Mouse (Mus musculus) midbrain, embryonic 13.5 days (tissue): ENCODE results near the gene 1110051M20Rik. TPM values are rescaled to one million over a fixed set of nuclear protein-coding genes. Genes with fewer than 3 reads are reported as not detected.
A peak's percentile ranks its signal among the peaks of the same experiment; 100 is the strongest.

ENCODE experiments used
- ATAC-seq: fragments of 200-750 bp; cut with Nextera tagmentation; 2 replicates; pipeline ENCODE4 v1.8.0; 2017; ENCODE audit warnings: mild to moderate bottlenecking, moderate TSS enrichment, moderate library complexity
- H3K27ac ChIP-seq: fragments of 300-500 bp; sonication (generic); 2 replicates; pipeline ENCODE4 v1.5.1; 2015; ENCODE audit warnings: inconsistent platforms, mild to moderate bottlenecking, moderate library complexity
- H3K27me3 ChIP-seq: fragments of 300-500 bp; sonication (generic); 2 replicates; pipeline ENCODE4 v1.6.1; 2015; ENCODE audit warnings: mild to moderate bottlenecking, inconsistent platforms
- H3K36me3 ChIP-seq: fragments of 300-500 bp; sonication (generic); 2 replicates; pipeline ENCODE4 v1.6.1; 2015; ENCODE audit warnings: mild to moderate bottlenecking, inconsistent platforms
- H3K4me1 ChIP-seq: fragments of 300-500 bp; sonication (generic); replicated peaks from 2 replicates; pipeline ENCODE4 v1.6.1; 2015; ENCODE audit warnings: inconsistent platforms
- H3K4me2 ChIP-seq: fragments of 300-500 bp; sonication (generic); replicated peaks from 2 replicates; pipeline ENCODE4 v1.6.1; 2015; ENCODE audit warnings: moderate library complexity, mild to moderate bottlenecking, inconsistent platforms
- H3K4me3 ChIP-seq: fragments of 300-500 bp; sonication (generic); replicated peaks from 2 replicates; pipeline ENCODE4 v1.5.1; 2015; ENCODE audit warnings: mild to moderate bottlenecking, inconsistent platforms
- H3K9ac ChIP-seq: fragments of 300-500 bp; sonication (generic); replicated peaks from 2 replicates; pipeline ENCODE4 v1.6.1; 2015; ENCODE audit warnings: mild to moderate bottlenecking, inconsistent platforms
- H3K9me3 ChIP-seq: fragments of 300-500 bp; sonication (generic); 2 replicates; pipeline ENCODE4 v1.6.1; 2016; ENCODE audit warnings: mild to moderate bottlenecking, inconsistent platforms
- WGBS: fragments of 180-500 bp; shearing (Covaris S2); methylation state at CpG from one replicate; pipeline ENCODE4 v1.1.7; 2015; 5-methylcytosine and 5-hydroxymethylcytosine counted together
- polyA plus RNA-seq: library from polyadenylated mRNA; unstranded; fragments of >200 nt; fragmentation: Nextera tagmentation; extraction: Ambion mirVana; gene quantifications from 2 replicates; pipeline ENCODE4 v1.2.1, GENCODE M21; 2015

Gene 1110051M20Rik
- polyA plus RNA-seq, 1 experiment from 2014 or later, result 147 TPM

GRCm38 (mm10) chr2:91312578-91313311, 131.8 kb downstream of the 1110051M20Rik start:
- peaks cover 14% of the 10 kb centered on the region; the same call in 1 of the 2 replicates for H3K4me1 ChIP-seq
- ATAC-seq, result peak; percentile 77; the same call in 1 of the 2 replicates
- H3K27ac ChIP-seq, result peak overlapping the region; percentile 62

GRCm38 (mm10) chr2:91309546-91309945, 135.0 kb downstream of the 1110051M20Rik start:
- Histone ChIP-seq H3K27me3 (no peaks in the 10 kb centered on the region), H3K4me3 (no peak overlapping the region), H3K9ac (no peak overlapping the region), H3K27ac (no peak overlapping the region), H3K9me3 (no peaks in the 10 kb centered on the region), H3K36me3 (peaks cover 2% of the 10 kb centered on the region; the same call in 1 of the 2 replicates), H3K4me1 (peaks cover 14% of the 10 kb centered on the region; the same call in 1 of the 2 replicates), H3K4me2 (no peak overlapping the region)
- no peak for ATAC-seq
- 77% methylated on average over 3 of the region's 3 CpGs for WGBS

More at GRCm38 (mm10) chr2:91312578-91313311, 131.8 kb downstream of the 1110051M20Rik start:
- Histone ChIP-seq H3K27me3 (no peaks in the 10 kb centered on the region), H3K4me3 (no peak overlapping the region), H3K9me3 (no peaks in the 10 kb centered on the region), H3K9ac (0 out of 2 replicates have a peak overlapping the region, but pooled peaks have one; percentile 23), H3K4me2 (no peak overlapping the region), H3K36me3 (no peaks in the 10 kb centered on the region)
- WGBS, result 26% methylated on average over 10 of the region's 10 CpGs

GRCm38 (mm10) chr2:91308680-91309079, 135.8 kb downstream of the 1110051M20Rik start:
- Histone ChIP-seq H3K27ac (no peak overlapping the region), H3K4me1 (peaks cover 13% of the 10 kb centered on the region; the same call in 1 of the 2 replicates), H3K4me3 (no peak overlapping the region), H3K27me3 (no peaks in the 10 kb centered on the region), H3K4me2 (no peak overlapping the region), H3K9me3 (no peaks in the 10 kb centered on the region), H3K9ac (no peak overlapping the region), H3K36me3 (peaks cover 9% of the 10 kb centered on the region; the same call in 1 of the 2 replicates)
- 53% methylated on average over 5 of the region's 5 CpGs for WGBS
- ATAC-seq, result no peak

GRCm38 (mm10) chr2:91306589-91306988, 137.9 kb downstream of the 1110051M20Rik start:
- Histone ChIP-seq H3K27me3 (no peaks in the 10 kb centered on the region), H3K27ac (no peak overlapping the region), H3K36me3 (peaks cover 14% of the 10 kb centered on the region; the same call in 1 of the 2 replicates), H3K4me2 (no peak overlapping the region), H3K4me3 (no peak overlapping the region), H3K4me1 (no peaks in the 10 kb centered on the region), H3K9me3 (no peaks in the 10 kb centered on the region), H3K9ac (no peak overlapping the region)
- no peak for ATAC-seq

GRCm38 (mm10) chr2:91305926-91306325, 138.6 kb downstream of the 1110051M20Rik start:
- H3K27ac ChIP-seq, result no peak overlapping the region
- 93% methylated on average over 9 of the region's 9 CpGs for WGBS
- no peak for ATAC-seq
- H3K27me3 ChIP-seq, result no peaks in the 10 kb centered on the region
- H3K36me3 ChIP-seq, result peaks cover 14% of the 10 kb centered on the region; the same call in 1 of the 2 replicates
- H3K4me2 ChIP-seq, result no peak overlapping the region
- no peaks in the 10 kb centered on the region for H3K4me1 ChIP-seq
- H3K4me3 ChIP-seq, result no peak overlapping the region
- H3K9ac ChIP-seq, result no peak overlapping the region
- no peaks in the 10 kb centered on the region for H3K9me3 ChIP-seq

- WGBS, result 87% methylated on average over 3 of the region's 3 CpGs
- no peak overlapping the region for H3K4me2 ChIP-seq
- no peak overlapping the region for H3K27ac ChIP-seq
- no peak overlapping the region for H3K9ac ChIP-seq
- H3K27me3 ChIP-seq, result no peaks in the 10 kb centered on the region
- no peak for ATAC-seq
- H3K4me1 ChIP-seq, result no peaks in the 10 kb centered on the region
- H3K36me3 ChIP-seq, result peaks cover 14% of the 10 kb centered on the region; the same call in 1 of the 2 replicates
- no peak overlapping the region for H3K4me3 ChIP-seq
- no peaks in the 10 kb centered on the region for H3K9me3 ChIP-seq
Measured at GRCm38 (mm10) chr2:91302845-91303244, 141.7 kb downstream of the 1110051M20Rik start.

- no peak overlapping the region for H3K27ac ChIP-seq
- WGBS, result 88% methylated on average over 2 of the region's 2 CpGs
- H3K4me1 ChIP-seq, result no peaks in the 10 kb centered on the region
- H3K9me3 ChIP-seq, result no peaks in the 10 kb centered on the region
- peaks cover 14% of the 10 kb centered on the region; the same call in 1 of the 2 replicates for H3K36me3 ChIP-seq
- no peak overlapping the region for H3K9ac ChIP-seq
- H3K4me3 ChIP-seq, result no peak overlapping the region
- H3K4me2 ChIP-seq, result no peak overlapping the region
- ATAC-seq, result no peak
- no peaks in the 10 kb centered on the region for H3K27me3 ChIP-seq
Measured at GRCm38 (mm10) chr2:91301836-91302235, 142.7 kb downstream of the 1110051M20Rik start.

- WGBS, result 86% methylated on average over 2 of the region's 2 CpGs
- peaks cover 14% of the 10 kb centered on the region; the same call in 1 of the 2 replicates for H3K36me3 ChIP-seq
- H3K9me3 ChIP-seq, result no peaks in the 10 kb centered on the region
- no peaks in the 10 kb centered on the region for H3K27me3 ChIP-seq
- no peak for ATAC-seq
- no peak overlapping the region for H3K27ac ChIP-seq
- no peak overlapping the region for H3K4me2 ChIP-seq
- H3K9ac ChIP-seq, result no peak overlapping the region
- no peak overlapping the region for H3K4me3 ChIP-seq
- H3K4me1 ChIP-seq, result no peaks in the 10 kb centered on the region
Measured at GRCm38 (mm10) chr2:91300784-91301183, 143.7 kb downstream of the 1110051M20Rik start.

GRCm38 (mm10) chr2:91299156-91299555, 145.3 kb downstream of the 1110051M20Rik start:
- no peak for ATAC-seq
- Histone ChIP-seq H3K9me3 (no peaks in the 10 kb centered on the region), H3K4me2 (no peak overlapping the region), H3K27ac (no peak overlapping the region), H3K4me1 (no peaks in the 10 kb centered on the region), H3K27me3 (no peaks in the 10 kb centered on the region), H3K9ac (no peak overlapping the region), H3K4me3 (no peak overlapping the region), H3K36me3 (peaks cover 8% of the 10 kb centered on the region; the same call in 1 of the 2 replicates)
- 65% methylated on average over 3 of the region's 3 CpGs for WGBS

GRCm38 (mm10) chr2:91295895-91296294, 148.6 kb downstream of the 1110051M20Rik start:
- H3K9ac ChIP-seq, result no peak overlapping the region
- H3K4me1 ChIP-seq, result no peaks in the 10 kb centered on the region
- WGBS, result 90% methylated on average over 5 of the region's 5 CpGs
- no peak overlapping the region for H3K27ac ChIP-seq
- H3K36me3 ChIP-seq, result no peaks in the 10 kb centered on the region
- ATAC-seq, result no peak
- no peaks in the 10 kb centered on the region for H3K27me3 ChIP-seq
- no peaks in the 10 kb centered on the region for H3K9me3 ChIP-seq
- H3K4me2 ChIP-seq, result no peak overlapping the region
- no peak overlapping the region for H3K4me3 ChIP-seq

GRCm38 (mm10) chr2:91294226-91294625, 150.3 kb downstream of the 1110051M20Rik start:
- H3K4me3 ChIP-seq, result no peak overlapping the region
- H3K9ac ChIP-seq, result no peak overlapping the region
- H3K4me2 ChIP-seq, result no peak overlapping the region
- H3K27ac ChIP-seq, result no peak overlapping the region
- H3K36me3 ChIP-seq, result no peaks in the 10 kb centered on the region
- ATAC-seq, result no peak
- H3K27me3 ChIP-seq, result no peaks in the 10 kb centered on the region
- no peaks in the 10 kb centered on the region for H3K9me3 ChIP-seq
- 89% methylated on average over 3 of the region's 3 CpGs for WGBS
- H3K4me1 ChIP-seq, result no peaks in the 10 kb centered on the region

- Histone ChIP-seq H3K36me3 (peaks cover 8% of the 10 kb centered on the region; the same call in 1 of the 2 replicates), H3K4me3 (no peak overlapping the region), H3K9me3 (no peaks in the 10 kb centered on the region; the same call in 1 of the 2 replicates), H3K9ac (no peak overlapping the region), H3K27ac (no peak overlapping the region; the same call in 1 of the 2 replicates), H3K4me1 (no peaks in the 10 kb centered on the region), H3K4me2 (no peak overlapping the region), H3K27me3 (no peaks in the 10 kb centered on the region)
- 81% methylated on average over 12 of the region's 12 CpGs for WGBS
- no peak for ATAC-seq
Measured at GRCm38 (mm10) chr2:91291197-91292007, 153.1 kb downstream of the 1110051M20Rik start.
